Mouse (Mus musculus) left cerebral cortex, adult 8-10 months (tissue): ENCODE measurements around the gene Zfp637. TPM values are rescaled to one million over a fixed set of nuclear protein-coding genes. Genes with fewer than 3 reads are reported as not detected.
A peak's percentile ranks its signal among the peaks of the same experiment; 100 is the strongest.
"Not testable (repeated sequence)": the region's sequence is repeated elsewhere in the genome, so short reads cannot be mapped to it uniquely, and the experiment has no call there.

Experiments used
- DNase-seq, 2 experiments: peaks; one replicate each; pipeline ENCODE4 v3.0.0; 2022; ENCODE audit warnings: low spot score in 2 of 2
- total RNA-seq, 4 experiments: library from RNA; stranded (reverse); gene quantifications; 2 replicates each; pipeline ENCODE4 v1.2.4; 2022

The Zfp637 gene
- 10 to 100 TPM; 54.4 to 62.8 (median 57.6) TPM for total RNA-seq

DNA sequence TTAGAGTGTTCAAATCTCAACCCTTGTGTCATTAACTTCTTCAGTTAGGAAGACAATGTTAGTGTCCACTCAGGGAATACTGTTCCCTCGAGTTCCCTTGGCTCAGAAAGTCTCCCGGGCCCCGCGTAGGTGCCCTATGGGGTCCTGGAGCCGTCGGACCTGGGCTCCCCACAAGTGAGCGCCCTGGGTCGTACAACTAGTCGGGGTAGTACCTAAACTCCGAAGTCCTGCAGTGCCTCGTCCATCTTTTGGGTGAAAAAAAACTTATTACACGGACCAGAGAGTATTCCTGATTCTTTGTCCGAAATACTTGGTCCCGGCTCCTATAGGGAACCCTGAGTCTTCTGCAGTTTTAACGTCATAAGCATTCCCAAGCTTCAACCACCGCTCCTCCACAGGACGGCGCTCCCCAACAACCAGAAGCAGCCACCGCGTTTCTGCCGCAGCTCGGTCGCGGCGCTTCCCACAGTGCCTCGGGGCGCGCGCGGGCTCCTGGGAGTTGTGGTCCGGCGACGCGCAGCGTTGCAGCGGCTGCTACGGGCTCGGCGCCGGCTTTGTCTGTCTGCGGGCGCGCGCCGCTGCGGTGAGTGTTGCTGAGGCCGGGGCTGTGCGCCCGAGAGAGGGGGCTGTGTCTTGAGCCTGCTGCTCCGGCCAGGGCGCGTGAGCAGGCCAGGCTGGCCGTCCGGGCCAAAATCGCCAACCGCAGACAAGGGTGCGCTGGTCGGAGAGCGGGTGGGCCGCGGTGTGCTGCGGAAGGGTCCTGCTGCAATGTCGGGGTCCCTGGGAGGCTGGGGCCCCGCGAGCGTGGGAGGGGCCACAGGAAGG is at the start of gene Zfp637:
Gene Zfp637, plus strand, starts transcription at position 495 of the 825 bp plus-strand sequence.
- peak; percentile 84 to 91 for DNase-seq

DNA sequence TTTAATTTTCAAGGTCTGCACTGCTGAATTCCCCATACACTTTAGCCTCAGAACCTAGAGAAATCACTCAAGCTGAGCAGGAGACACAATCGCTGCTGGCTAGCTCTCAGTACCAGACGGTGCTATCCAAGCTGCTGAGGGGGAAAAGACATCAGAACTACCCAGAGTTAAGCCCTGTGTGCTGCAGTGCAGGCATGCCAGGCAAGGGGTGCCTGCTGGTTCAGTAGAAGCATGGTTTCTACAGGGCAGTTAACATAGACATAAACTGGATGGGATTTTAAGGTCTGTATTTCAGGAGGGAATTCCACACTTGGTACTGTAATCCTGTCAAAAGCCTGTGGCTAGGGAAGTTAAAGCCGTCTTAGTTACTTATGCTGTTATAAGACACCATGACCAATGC is 45.7 kb upstream of the Zfp637 start:
- no peak for DNase-seq

DNA sequence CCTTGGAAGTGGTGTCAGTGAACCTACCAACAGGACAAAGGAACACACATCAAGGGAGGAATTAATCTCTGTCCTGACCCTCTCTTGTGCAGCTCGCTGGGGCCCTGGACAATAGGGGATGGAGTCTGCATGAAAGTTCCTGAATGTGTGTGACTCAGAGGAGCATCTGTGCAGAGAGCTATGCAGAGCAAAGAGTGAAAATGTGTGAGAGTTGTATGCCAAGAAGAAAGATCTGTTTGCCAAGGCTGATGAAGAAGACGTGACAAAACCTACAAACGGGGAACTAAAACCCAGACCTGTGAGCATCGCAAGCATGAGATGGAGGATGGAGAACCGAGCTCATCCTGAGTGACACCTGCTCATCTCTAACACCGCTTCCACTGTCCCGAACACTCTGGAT is 40.2 kb upstream of the Zfp637 start:
- peak in 1 of 2 experiments; percentile 37 for DNase-seq

DNA sequence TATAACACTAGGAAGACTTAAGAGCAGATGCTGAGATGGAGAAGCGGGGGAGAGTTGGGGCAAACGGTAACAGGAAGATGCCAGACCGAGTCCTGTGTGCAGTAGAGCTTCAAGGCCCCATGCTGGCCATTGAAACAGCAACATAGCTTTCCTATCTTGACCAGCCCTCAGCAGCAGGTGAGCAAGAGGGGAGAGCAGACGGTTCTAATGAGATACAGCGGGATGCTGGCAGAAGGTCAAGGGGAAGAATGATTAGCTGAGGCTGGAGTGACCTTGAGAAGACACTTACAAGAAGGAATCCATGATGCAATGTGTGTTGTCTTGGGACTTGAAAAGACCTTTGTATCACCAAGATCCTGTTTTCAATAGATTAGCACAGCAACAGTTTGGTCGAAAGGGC is 39.2 kb upstream of the Zfp637 start:
- no peak for DNase-seq

DNA sequence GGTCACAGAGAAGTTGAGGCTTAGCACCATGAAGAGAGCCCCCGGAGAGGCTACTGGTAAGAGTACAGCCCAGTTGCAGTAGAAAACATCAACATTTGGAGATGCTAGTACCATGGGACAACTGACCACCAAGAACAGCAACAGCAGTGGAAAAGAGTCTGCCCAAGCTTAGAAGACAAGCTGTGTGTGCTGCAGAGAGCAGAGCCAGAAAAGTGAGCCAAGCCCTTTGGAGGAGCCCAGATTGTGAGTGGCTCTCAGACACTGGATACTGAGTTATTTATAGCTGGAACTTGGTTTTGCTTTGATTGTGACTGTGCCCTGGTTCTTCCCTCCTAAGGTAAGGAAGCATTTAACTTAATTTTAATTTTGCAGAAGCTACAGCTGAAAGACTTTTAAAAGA is 33.2 kb upstream of the Zfp637 start:
- no peak for DNase-seq

DNA sequence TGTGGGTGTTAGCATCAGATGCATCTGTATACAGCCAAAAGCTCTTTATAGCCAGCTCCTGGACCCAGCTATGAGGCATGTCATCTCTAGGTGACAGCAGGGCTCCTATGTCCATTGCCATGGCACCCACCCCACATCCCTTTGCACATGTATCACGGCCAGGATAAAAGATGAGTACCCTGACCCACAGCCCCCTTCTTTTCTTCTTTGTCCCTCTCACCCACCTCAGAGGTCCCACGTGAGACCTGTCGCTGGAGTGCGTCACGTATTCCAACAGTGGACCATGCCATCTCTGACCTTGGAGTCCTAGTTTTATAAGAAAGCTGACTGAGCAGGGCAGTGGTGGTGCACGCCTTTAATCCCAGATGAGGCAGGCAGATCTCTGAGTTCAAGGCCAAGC is 31.2 kb upstream of the Zfp637 start:
- DNase-seq: no peak

DNA sequence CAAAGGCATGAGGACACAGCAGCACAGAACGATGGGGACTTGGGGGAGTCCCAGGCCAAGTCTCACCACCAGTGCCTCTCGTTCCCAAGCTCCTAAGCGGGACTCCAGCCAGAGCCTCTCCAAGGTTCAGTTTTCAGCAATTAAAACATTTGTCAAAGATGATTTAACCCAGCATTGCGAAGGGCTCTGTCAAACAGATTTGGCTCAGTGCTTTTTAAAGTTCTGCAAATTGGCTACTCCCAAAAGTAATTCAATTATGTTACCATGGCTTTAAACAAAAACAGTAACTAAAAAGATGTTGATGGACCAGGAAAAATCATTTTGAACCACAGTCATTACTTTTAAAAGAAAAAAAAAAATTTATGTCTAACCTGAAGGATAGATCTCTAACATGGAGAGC is 30.3 kb upstream of the Zfp637 start:
- DNase-seq: no peak

DNA sequence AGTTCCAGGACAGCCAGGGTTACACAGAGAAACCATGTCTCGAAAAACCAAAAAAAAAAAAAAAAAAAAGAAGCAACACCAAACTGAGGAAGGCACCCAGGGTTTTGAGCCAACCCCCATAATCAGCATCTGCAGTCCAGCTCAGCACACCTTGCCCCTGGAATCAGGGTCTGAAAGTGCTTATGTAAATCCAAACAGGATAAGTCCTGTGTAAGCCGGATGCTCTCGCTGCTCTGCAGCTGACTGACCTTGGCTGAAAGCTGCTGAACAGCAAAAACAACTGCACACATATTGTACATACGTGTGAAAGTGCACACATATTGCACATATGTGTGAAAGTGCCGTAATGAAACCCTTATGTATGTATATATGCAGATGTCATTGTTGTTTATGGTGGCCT is 29.7 kb upstream of the Zfp637 start:
- no peak for DNase-seq

DNA sequence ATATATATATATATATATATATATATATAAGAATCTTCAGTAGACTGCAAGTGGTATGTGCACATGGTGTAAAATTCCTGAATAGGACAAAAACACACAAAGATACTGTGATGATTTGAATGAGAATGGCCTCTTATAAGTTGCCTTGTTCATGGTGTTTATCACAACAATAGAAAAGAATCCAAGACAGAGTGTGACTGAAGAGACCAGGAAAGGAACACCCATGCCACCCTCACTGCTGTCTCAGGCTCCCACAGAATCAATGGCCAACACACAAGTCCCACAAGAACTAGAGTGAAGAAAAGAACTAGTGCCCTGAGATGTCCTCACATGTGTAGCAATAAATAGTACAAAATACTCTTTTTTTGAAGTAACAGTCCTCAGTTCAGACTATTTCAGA is 26.3 kb upstream of the Zfp637 start:
- no peak for DNase-seq

DNA sequence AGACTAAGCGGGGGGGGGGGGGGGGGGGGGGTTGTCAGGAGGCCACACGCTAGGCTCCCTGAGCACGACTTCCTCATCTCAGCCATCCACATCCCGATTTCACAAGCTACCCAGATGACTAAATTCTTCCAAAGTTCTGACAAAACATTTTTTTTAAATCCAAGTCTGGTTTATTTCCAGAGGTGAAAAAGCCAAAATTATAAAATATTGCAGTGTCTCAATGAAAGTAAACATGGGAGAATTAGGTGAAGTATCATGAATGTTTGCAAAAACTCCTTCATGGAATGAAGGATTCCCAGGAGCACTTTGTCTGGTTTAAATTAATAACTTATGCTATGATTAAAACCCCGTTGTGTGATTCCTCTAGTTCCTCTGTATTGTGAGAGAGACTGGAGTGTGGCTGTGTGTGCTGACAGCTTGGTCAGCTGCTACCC is 23.9 kb upstream of the Zfp637 start:
- no peak for DNase-seq

DNA sequence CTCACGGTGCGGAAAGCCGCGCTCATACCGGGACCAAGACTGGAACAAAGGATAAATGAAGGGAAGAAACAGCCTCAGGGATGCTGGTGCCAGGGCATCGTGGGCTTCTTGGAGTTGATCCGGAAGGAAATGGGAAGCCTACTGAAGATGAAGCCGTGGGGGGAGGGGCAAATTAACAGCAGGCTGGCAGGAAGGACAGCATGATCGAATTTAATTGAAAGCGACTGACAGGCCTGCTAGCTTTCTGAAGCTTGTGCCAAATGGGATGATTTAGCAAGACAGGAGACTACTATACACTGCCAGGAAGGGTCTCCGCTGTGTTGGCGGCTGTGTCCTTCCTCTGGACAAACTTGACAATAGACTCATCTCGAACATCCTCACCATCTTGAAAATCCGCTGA is 20.7 kb upstream of the Zfp637 start:
- no peak for DNase-seq

DNA sequence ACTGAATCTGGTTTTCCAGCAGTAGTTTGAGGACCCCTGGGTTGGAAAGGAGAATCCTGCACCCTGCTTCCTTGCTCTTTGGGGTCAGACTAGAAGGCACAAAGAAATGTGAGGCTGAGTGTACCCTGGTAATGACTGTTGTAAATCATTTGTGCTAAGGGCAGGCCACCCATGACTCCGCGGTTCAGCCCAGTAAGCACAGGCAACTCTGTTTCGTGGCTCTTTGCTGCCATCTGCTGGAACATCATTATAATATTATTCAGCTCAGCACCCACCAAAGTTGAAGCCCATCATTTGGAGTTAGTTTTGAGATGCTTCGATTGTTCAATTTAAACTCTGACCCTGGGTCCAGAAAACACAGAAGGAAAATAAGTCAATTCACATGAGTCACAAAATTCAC is 15.6 kb upstream of the Zfp637 start:
- DNase-seq: no peak

DNA sequence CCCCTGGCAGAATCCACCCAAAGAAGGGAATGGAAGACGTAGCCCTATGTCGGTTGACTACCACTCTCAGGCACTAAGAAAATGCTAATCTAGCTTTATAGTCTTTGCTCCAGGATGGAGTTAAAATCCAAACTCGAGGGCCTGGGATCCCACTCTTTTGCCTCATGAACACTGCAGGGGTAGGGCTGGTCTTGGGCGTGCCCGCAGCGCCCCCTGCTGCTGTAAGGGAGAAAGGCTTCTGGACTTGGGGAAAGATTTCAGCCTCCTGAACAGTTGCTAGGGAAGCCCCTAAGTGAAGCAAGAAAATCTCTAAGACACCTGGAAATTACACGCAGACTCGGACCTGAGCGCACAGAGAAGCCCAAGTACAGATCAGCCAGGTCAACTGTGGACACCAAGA is 12.7 kb upstream of the Zfp637 start:
- peak in 1 of 2 experiments; percentile 62 for DNase-seq

DNA sequence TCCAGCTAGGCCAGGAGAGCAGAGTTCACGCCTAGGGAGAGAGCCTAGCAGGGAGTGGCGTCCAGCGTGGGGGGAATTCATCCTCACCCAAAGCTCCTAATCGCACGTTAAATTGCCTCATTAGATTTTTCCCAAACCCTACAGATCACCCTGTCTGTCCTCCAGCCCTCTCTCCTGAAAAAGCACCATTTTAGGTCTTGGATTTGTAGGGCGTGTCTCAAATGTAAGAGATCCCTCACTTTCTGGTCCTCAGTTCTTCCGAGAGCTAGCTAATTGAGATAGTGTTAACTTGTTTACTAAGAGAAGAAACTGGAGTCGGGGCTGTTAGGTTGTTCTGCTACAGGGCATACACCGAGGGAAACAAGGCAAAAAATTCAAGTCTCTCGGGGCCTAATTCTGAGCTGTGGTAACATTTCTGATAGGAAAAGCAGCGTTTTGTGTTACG is 553 bp downstream of the Zfp637 start:
- DNase-seq: no peak

DNA sequence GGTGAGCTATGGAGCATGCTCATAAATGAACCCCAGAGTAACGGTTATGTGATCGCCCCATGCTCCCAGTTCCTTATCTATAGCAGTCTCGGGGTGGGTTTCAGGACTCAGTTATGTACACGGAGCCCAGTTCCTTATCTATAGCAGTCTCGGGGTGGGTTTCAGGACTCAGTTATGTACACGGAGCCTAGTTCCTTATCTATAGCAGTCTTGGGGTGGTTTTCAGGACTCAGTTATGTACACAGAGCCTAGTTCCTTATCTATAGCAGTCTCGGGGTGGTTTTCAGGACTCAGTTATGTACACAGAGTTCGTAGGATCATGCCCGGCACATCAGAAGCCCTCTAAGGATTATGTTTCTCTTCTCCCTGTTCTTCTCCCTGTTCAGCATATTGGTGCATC is 3.6 kb downstream of the Zfp637 start:
- DNase-seq: no peak

DNA sequence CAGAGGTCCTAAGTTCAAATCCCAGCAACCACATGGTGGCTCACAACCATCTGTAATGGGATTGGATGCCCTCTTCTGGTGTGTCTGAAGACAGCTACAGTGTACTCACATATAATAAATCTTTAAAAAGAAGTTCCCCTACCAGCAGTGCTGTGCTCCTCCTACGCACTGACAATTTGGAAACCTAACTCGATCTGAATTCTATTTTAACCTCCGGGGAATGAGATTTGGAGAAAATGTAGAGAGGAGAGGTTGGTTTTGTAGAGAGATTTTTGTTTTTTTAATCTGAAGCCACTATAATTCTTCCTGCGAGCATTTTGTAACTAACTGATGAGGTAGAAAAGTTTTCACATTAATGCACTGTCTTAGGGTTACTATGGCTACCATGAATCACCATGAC is 5.7 kb downstream of the Zfp637 start:
- not testable (repeated sequence) for DNase-seq

DNA sequence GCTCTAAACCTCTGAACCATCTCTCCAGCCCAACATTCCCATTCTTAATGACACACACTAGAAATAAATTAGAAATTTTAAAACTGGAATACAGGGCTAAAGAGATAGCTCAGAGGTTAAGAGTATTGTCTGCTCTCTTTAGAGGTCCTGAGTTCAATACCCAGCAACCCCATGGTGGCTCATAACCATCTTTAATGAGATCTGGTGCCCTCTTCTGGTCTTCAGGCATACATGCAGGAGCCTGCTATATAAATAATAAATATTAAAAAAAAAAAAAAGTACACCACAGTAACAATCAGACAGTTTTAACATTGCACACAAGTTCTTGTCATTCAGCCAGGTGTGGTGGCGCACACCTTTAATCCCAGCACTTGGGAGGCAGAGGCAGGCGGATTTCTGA is 6.8 kb downstream of the Zfp637 start:
- no peak for DNase-seq

DNA sequence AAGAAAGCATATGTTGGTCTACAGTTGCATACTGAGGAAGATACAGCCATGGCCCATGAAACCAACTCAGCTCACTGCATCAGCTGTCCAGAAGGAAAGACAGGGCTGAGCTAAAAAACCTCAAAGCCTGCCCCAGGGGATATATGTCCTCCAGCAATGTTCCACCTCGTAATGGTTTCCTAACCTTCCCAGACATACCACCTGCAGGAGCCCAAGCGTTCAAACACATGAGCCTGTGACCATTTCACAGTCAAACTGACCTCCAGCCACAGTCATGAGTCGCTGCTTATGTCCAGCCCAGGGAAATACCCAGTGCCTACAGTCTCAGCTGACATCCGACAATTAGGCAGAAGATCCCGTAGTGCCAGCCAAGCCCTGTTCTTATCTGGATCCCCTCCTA is 7.6 kb downstream of the Zfp637 start:
- no peak for DNase-seq

DNA sequence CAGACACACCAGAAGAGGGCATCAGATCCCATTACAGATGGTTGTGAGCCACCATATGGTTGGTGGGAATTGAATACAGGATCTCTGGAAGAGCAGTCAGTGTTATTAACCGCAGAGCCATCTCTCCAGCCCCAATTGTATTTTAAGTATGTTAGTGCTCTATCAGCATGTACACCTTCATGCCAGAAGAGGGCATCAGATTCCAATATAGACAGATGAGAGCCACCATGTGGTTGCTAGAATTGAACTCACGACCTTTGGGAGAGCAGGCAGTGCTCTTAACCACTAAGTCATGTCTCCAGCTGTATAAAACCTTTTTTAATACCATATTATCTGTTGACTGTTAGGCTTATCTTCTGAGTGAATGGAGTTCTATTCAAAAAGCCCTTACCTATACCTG is 10.8 kb downstream of the Zfp637 start:
- DNase-seq: no peak

DNA sequence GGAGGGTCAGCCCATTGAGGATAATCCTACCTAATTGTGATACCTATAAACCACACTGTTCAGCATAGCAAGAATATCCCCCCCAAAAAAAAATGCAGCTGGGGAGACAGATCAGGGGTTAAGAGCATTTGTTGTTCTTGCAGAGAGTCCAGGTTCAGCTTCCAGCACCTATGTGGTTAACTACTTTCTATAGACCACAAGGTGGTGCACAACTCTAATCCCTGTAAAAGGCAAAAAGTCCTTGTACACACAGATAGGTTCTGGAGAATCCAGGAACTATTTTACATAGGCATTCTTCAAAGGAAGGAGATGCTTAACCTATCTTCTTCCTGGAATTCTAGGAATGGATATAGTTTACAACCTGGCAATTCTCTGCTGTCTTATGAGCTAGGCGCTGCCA is 17.0 kb downstream of the Zfp637 start:
- DNase-seq: no peak

DNA sequence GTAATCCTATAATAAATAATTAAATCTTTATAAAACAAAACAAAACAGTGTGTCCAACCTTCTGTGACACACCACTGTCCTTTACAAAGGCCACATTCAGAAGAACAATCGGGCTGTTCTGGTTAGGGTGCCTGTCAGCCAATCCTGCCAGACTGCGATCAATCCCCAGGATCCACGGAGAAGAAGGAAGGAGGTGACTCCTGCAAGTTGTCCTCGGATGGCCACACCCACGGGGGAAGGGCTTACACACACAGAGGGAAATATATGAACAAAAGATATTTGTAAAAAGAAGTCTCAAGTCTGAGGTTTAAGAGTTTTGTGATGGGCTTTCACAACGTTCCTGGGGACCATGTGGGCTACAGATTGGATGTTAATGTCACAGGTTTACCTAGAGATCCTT is 20.9 kb downstream of the Zfp637 start, which contains the start of gene Zfp239:
Gene Zfp239, plus strand, starts transcription at position 253 of the 400 bp plus-strand sequence.
- DNase-seq: no peak

DNA sequence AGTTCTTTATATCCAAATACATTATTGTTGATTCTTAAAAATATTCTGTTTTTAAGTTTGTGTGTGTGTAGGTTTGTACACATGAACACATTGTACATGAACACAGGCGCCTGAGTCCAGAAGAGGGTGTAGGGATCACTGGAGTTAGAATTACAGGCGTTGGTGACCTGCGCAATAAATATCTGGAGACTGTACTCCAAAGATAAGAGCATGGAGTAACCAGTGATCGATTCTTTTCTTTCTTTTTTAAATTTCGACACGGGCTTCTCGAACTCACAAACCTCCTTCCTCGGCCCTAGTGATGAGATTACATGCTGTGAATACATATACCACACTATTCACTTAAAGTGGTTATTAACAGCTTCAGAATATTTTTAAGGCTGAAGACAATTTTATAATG is 21.5 kb downstream of the Zfp637 start:
- no peak for DNase-seq

DNA sequence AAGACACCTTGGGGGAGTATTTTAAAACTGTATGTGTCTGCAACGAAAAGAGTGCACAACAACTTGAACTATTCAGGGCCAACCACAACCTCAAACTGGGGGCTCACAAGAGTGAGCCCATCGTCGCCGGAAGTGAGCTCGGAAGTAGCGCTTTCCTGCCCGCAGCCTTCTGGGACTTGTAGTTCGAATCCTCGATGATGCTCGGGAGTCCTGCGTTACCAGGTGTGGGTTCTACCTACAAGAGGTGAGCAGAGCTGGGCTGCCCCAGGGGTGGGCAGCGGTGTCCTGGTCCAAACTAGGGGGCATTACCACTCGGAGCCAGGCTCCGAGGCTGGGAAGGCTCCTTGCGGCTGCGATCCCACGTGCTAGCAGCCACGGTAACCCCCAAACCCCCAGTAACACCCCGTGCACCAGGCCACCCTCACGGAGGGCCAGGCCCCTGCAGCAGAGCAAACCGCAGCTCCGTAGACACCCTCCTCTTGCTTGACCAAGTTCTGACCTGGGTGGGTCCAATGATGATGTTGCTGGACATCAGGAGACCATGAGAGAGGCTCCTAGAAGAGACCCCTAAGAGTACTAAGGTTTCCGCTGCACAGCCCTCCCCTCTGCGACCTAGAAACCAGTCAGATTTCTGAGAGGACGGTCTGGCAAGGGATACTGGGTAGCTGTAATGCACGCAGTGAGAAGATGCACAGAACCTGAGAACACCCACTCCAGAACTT is 22.1 kb downstream of the Zfp637 start:
- peak in 1 of 2 experiments; percentile 59 for DNase-seq
